Mouse (Mus musculus) embryonic facial prominence, embryonic 12.5 days (tissue): Measurements from ENCODE around the gene Gins3. TPM values are rescaled to one million over a fixed set of nuclear protein-coding genes. Genes with fewer than 3 reads are reported as not detected.
"Not testable (repeated sequence)": the region's sequence is repeated elsewhere in the genome, so short reads cannot be mapped to it uniquely, and the experiment has no call there.

Source experiments
- ATAC-seq: fragments of 200-750 bp; cut with Nextera tagmentation; 2 replicates; pipeline ENCODE4 v1.8.0; 2017; ENCODE audit not compliant: insufficient number of reproducible peaks, insufficient read depth, low FRiP score, low TSS enrichment
- H3K27ac ChIP-seq: fragments of 300-500 bp; sonication (generic); 2 replicates; pipeline ENCODE4 v1.5.1; 2016; ENCODE audit warnings: mild to moderate bottlenecking
- H3K27me3 ChIP-seq: fragments of 300-500 bp; sonication (generic); 2 replicates; pipeline ENCODE4 v1.6.1; 2016; ENCODE audit warnings: mild to moderate bottlenecking, moderate library complexity
- H3K36me3 ChIP-seq: fragments of 300-500 bp; sonication (generic); 2 replicates; pipeline ENCODE4 v1.6.1; 2016; ENCODE audit warnings: mild to moderate bottlenecking
- H3K4me1 ChIP-seq: fragments of 300-500 bp; sonication (generic); 2 replicates; pipeline ENCODE4 v1.6.1; 2016
- H3K4me2 ChIP-seq: fragments of 300-500 bp; sonication (generic); replicated peaks from 2 replicates; pipeline ENCODE4 v1.6.1; 2016; ENCODE audit warnings: mild to moderate bottlenecking, moderate library complexity
- H3K4me3 ChIP-seq: fragments of 300-500 bp; sonication (generic); 2 replicates; pipeline ENCODE4 v1.5.1; 2016; ENCODE audit warnings: mild to moderate bottlenecking
- H3K9ac ChIP-seq: fragments of 300-500 bp; sonication (generic); 2 replicates; pipeline ENCODE4 v1.6.1; 2016; ENCODE audit warnings: mild to moderate bottlenecking, moderate library complexity
- H3K9me3 ChIP-seq: fragments of 300-500 bp; sonication (generic); 2 replicates; pipeline ENCODE4 v1.6.1; 2016; ENCODE audit warnings: mild to moderate bottlenecking, moderate library complexity
- WGBS: fragments of 180-500 bp; shearing (Covaris S2); methylation state at CpG from one replicate; pipeline ENCODE4 v1.1.7; 2016; 5-methylcytosine and 5-hydroxymethylcytosine counted together
- polyA plus RNA-seq: library from polyadenylated mRNA; unstranded; fragments of >200 nt; fragmentation: Nextera tagmentation; extraction: Ambion mirVana; gene quantifications from 2 replicates; pipeline ENCODE4 v1.2.1, GENCODE M21; 2016

The Gins3 gene
- polyA plus RNA-seq, 1 experiment from 2014 or later, result 28.5 TPM

GRCm38 (mm10) chr8:95655831-95656230 is 22.6 kb downstream of the Gins3 start:
- H3K9me3 ChIP-seq, result no peaks in the 10 kb centered on the region
- no peaks in the 10 kb centered on the region for H3K36me3 ChIP-seq
- 76% methylated on average over 7 of the region's 7 CpGs for WGBS
- H3K4me1 ChIP-seq, result no peaks in the 10 kb centered on the region
- no peak overlapping the region for H3K27ac ChIP-seq
- ATAC-seq, result no peak
- H3K9ac ChIP-seq, result no peak overlapping the region
- no peak overlapping the region for H3K4me3 ChIP-seq
- no peaks in the 10 kb centered on the region for H3K27me3 ChIP-seq
- no peak overlapping the region for H3K4me2 ChIP-seq

- H3K9ac ChIP-seq, result no peak overlapping the region
- no peak overlapping the region for H3K27ac ChIP-seq
- H3K4me2 ChIP-seq, result no peak overlapping the region
- no peaks in the 10 kb centered on the region for H3K9me3 ChIP-seq
- no peak overlapping the region for H3K4me3 ChIP-seq
- no peaks in the 10 kb centered on the region for H3K36me3 ChIP-seq
- H3K27me3 ChIP-seq, result no peaks in the 10 kb centered on the region
- H3K4me1 ChIP-seq, result no peaks in the 10 kb centered on the region
- ATAC-seq, result no peak
- WGBS, result 59% methylated on average over 5 of the region's 5 CpGs
Observed at GRCm38 (mm10) chr8:95656316-95657002, 23.2 kb downstream of the Gins3 start.

- Histone ChIP-seq H3K4me2 (no peak overlapping the region), H3K4me1 (no peaks in the 10 kb centered on the region), H3K9me3 (no peaks in the 10 kb centered on the region), H3K27ac (no peak overlapping the region), H3K36me3 (no peaks in the 10 kb centered on the region), H3K4me3 (no peak overlapping the region), H3K9ac (no peak overlapping the region), H3K27me3 (no peaks in the 10 kb centered on the region)
- 57% methylated on average over 2 of the region's 2 CpGs for WGBS
- ATAC-seq, result no peak
Observed at GRCm38 (mm10) chr8:95657523-95657922, 24.3 kb downstream of the Gins3 start.

GRCm38 (mm10) chr8:95660334-95660882 is 27.2 kb downstream of the Gins3 start:
- no peaks in the 10 kb centered on the region for H3K9me3 ChIP-seq
- no peaks in the 10 kb centered on the region for H3K27me3 ChIP-seq
- no peak overlapping the region for H3K4me3 ChIP-seq
- no peak for ATAC-seq
- H3K9ac ChIP-seq, result no peak overlapping the region
- H3K36me3 ChIP-seq, result no peaks in the 10 kb centered on the region
- no peak overlapping the region for H3K4me2 ChIP-seq
- WGBS, result 67% methylated on average over 6 of the region's 6 CpGs
- no peaks in the 10 kb centered on the region for H3K4me1 ChIP-seq
- no peak overlapping the region for H3K27ac ChIP-seq

- 65% methylated on average over 8 of the region's 8 CpGs for WGBS
- Histone ChIP-seq H3K27me3 (no peaks in the 10 kb centered on the region), H3K9ac (no peak overlapping the region), H3K9me3 (no peaks in the 10 kb centered on the region), H3K36me3 (no peaks in the 10 kb centered on the region), H3K4me2 (no peak overlapping the region), H3K4me1 (no peaks in the 10 kb centered on the region), H3K4me3 (no peak overlapping the region), H3K27ac (no peak overlapping the region)
- ATAC-seq, result no peak
Observed at GRCm38 (mm10) chr8:95661085-95661484, 27.8 kb downstream of the Gins3 start.

GRCm38 (mm10) chr8:95661575-95661974 is 28.3 kb downstream of the Gins3 start:
- Histone ChIP-seq H3K27me3 (no peaks in the 10 kb centered on the region), H3K36me3 (no peaks in the 10 kb centered on the region), H3K4me3 (no peak overlapping the region), H3K4me2 (no peak overlapping the region), H3K9me3 (no peaks in the 10 kb centered on the region), H3K4me1 (no peaks in the 10 kb centered on the region), H3K27ac (no peak overlapping the region), H3K9ac (no peak overlapping the region)
- ATAC-seq, result no peak
- WGBS, result 90% methylated on average over 6 of the region's 6 CpGs

GRCm38 (mm10) chr8:95662885-95663598 is 29.8 kb downstream of the Gins3 start:
- Histone ChIP-seq H3K9me3 (no peaks in the 10 kb centered on the region), H3K27me3 (no peaks in the 10 kb centered on the region), H3K27ac (no peak overlapping the region), H3K36me3 (no peaks in the 10 kb centered on the region), H3K9ac (no peak overlapping the region), H3K4me1 (no peaks in the 10 kb centered on the region), H3K4me3 (no peak overlapping the region), H3K4me2 (no peak overlapping the region)
- WGBS, result 84% methylated on average over 7 of the region's 7 CpGs
- ATAC-seq, result no peak

- 79% methylated on average over 4 of the region's 4 CpGs for WGBS
- H3K4me3 ChIP-seq, result no peak overlapping the region
- H3K27ac ChIP-seq, result no peak overlapping the region
- ATAC-seq, result no peak
- H3K9me3 ChIP-seq, result no peaks in the 10 kb centered on the region
- no peaks in the 10 kb centered on the region for H3K4me1 ChIP-seq
- no peaks in the 10 kb centered on the region for H3K36me3 ChIP-seq
- no peak overlapping the region for H3K4me2 ChIP-seq
- H3K9ac ChIP-seq, result no peak overlapping the region
- H3K27me3 ChIP-seq, result no peaks in the 10 kb centered on the region
Observed at GRCm38 (mm10) chr8:95663599-95663949, 30.3 kb downstream of the Gins3 start.

GRCm38 (mm10) chr8:95665813-95666452 is 32.7 kb downstream of the Gins3 start:
- not testable (repeated sequence) for H3K4me2 ChIP-seq, H3K4me3 ChIP-seq, H3K9ac ChIP-seq, H3K4me1 ChIP-seq, ATAC-seq, H3K27ac ChIP-seq, H3K27me3 ChIP-seq, H3K36me3 ChIP-seq, H3K9me3 ChIP-seq
- WGBS, result 93% methylated on average over 11 of the region's 11 CpGs

- Histone ChIP-seq H3K27ac (no peak overlapping the region), H3K27me3 (peaks cover 3% of the 10 kb centered on the region; the same call in 1 of the 2 replicates), H3K4me1 (no peaks in the 10 kb centered on the region), H3K36me3 (no peaks in the 10 kb centered on the region), H3K9me3 (no peaks in the 10 kb centered on the region), H3K9ac (no peak overlapping the region), H3K4me2 (no peak overlapping the region), H3K4me3 (no peak overlapping the region)
- 58% methylated on average over 8 of the region's 8 CpGs for WGBS
- ATAC-seq, result no peak
Observed at GRCm38 (mm10) chr8:95668163-95668958, 35.1 kb downstream of the Gins3 start.

GRCm38 (mm10) chr8:95669967-95670366 is 36.7 kb downstream of the Gins3 start:
- no peaks in the 10 kb centered on the region for H3K4me1 ChIP-seq
- WGBS, result 80% methylated on average over 2 of the region's 2 CpGs
- H3K9ac ChIP-seq, result no peak overlapping the region
- H3K27me3 ChIP-seq, result peaks cover 19% of the 10 kb centered on the region
- ATAC-seq, result no peak
- H3K4me3 ChIP-seq, result no peak overlapping the region
- H3K9me3 ChIP-seq, result no peaks in the 10 kb centered on the region
- H3K4me2 ChIP-seq, result no peak overlapping the region
- H3K27ac ChIP-seq, result no peak overlapping the region
- H3K36me3 ChIP-seq, result no peaks in the 10 kb centered on the region
